Mouse (Mus musculus): ENCODE data around the gene Gm20855. TPM values are rescaled to one million over a fixed set of nuclear protein-coding genes. Genes with fewer than 3 reads are reported as not detected.
"Not testable (repeated sequence)": the region's sequence is repeated elsewhere in the genome, so short reads cannot be mapped to it uniquely, and the experiment has no call there.

Gm20855 gene
- polyA plus RNA-seq (2014; fragmentation: Nextera tagmentation; extraction: Ambion mirVana) = not detected in 2 replicates

- H3K27ac ChIP-seq; H3K4me2 ChIP-seq (replicated peaks); H3K36me3 ChIP-seq (replicated peaks; ENCODE audit: control insufficient read depth, insufficient read depth); H3K9ac ChIP-seq; H3K4me1 ChIP-seq (replicated peaks; ENCODE audit: control insufficient read depth, insufficient read depth, low read length); H3K4me3 ChIP-seq (replicated peaks; ENCODE audit: low read length); ATAC-seq (ENCODE audit: low FRiP score); H3K9me3 ChIP-seq (ENCODE audit: control insufficient read depth, low read length); DNase-seq (ENCODE audit: low spot score); H3K27me3 ChIP-seq (ENCODE audit: control insufficient read depth, insufficient read depth, low read length): not testable (repeated sequence)
- WGBS = no CpG with 5 or more reads among the region's 6 CpGs
Measured at GRCm38 (mm10) chrY:35131733-35132132, at the start of gene Gm20855. Gm20855 (minus strand) TSS chrY:35131833.
